Mouse (Mus musculus) inflammation-experienced regulatory T-cells, adult 6 months (primary cell): ENCODE measurements around the gene A630076J17Rik. TPM values are rescaled to one million over a fixed set of nuclear protein-coding genes. Genes with fewer than 3 reads are reported as not detected.

Experiments used
- ATAC-seq: one replicate; pipeline ENCODE4 v1.8.0; 2017
- polyA plus RNA-seq, 3 experiments: library from polyadenylated mRNA; unstranded; fragments of 100-300 nt; shearing (Covaris generic); gene quantifications; one replicate each; pipeline ENCODE4 v1.2.1; 2017

Gene A630076J17Rik
- polyA plus RNA-seq, 3 experiments from 2014 or later, result 0.31 TPM; not detected in 2

GRCm38 (mm10) chr3:107278479-107279269 is 48.3 kb downstream of the A630076J17Rik start, which contains the start of gene Lamtor5:
TSS of gene Lamtor5 (plus strand) at chr3:107278858.
- ATAC-seq, result peak; percentile 87

Other genes with a start within 250 kb of the A630076J17Rik start
- gene Kcna3, start 194.4 kb upstream of the A630076J17Rik start, polyA plus RNA-seq, result 10 to 100 TPM in 2 of 3 experiments, 1 to 10 TPM in 1; 9.4 to 18.5 (median 14.0) TPM
- under 1 TPM; 0.06 to 0.38 (median 0.28) TPM for gene Kcna2, start 129.5 kb upstream of the A630076J17Rik start, polyA plus RNA-seq
- gene Kcna10, start 47.6 kb upstream of the A630076J17Rik start, polyA plus RNA-seq, result not detected
- under 1 TPM in 1 of 3 experiments, not detected in 2; 0.49 TPM for gene Cym, start 8.9 kb upstream of the A630076J17Rik start, polyA plus RNA-seq
- under 1 TPM in 2 of 3 experiments, not detected in 1; 0.25 to 0.40 TPM for gene Prok1, start 9.1 kb downstream of the A630076J17Rik start, polyA plus RNA-seq
- 100 to 1,000 TPM; 181 to 254 (median 184) TPM for gene Lamtor5, start 48.2 kb downstream of the A630076J17Rik start, polyA plus RNA-seq
- 1 to 10 TPM; 1.5 to 1.9 (median 1.6) TPM for gene Slc16a4, start 60.6 kb downstream of the A630076J17Rik start, polyA plus RNA-seq
- 10 to 100 TPM; 14.5 to 20.3 (median 18.8) TPM for gene Rbm15, start 103.1 kb downstream of the A630076J17Rik start, polyA plus RNA-seq
- gene Kcnc4, start 228.9 kb downstream of the A630076J17Rik start, polyA plus RNA-seq, result not detected